Mouse (Mus musculus) myocyte (in vitro differentiated cells): ENCODE measurements around the gene Cebpe.

ENCODE experiments used
- CEBPB ChIP-seq: IDR thresholded peaks from 2 replicates; pipeline ENCODE4 v1.6.1; 2011; ENCODE audit warnings: mild to moderate bottlenecking, moderate library complexity; ENCODE audit not compliant: poor library complexity, insufficient read depth, severe bottlenecking
- E2F4 ChIP-seq: IDR thresholded peaks from one replicate; pipeline ENCODE4 v1.6.1; 2011; ENCODE audit warnings: mild to moderate bottlenecking, control low read depth, moderate library complexity; ENCODE audit not compliant: insufficient read depth
- MAX ChIP-seq: IDR thresholded peaks from one replicate; pipeline ENCODE4 v1.6.1; 2011; ENCODE audit warnings: low read depth, mild to moderate bottlenecking, control low read depth
- MYOD1 ChIP-seq, 3 experiments: IDR thresholded peaks; one replicate each; pipeline ENCODE4 v1.6.1; 2011; ENCODE audit warnings: control low read depth in 2 of 3, low read depth in 2 of 3, mild to moderate bottlenecking in 2 of 3, moderate library complexity in 1 of 3; ENCODE audit not compliant: insufficient read length in 2 of 3, control insufficient read depth in 1 of 3
- MYOG ChIP-seq, 3 experiments: IDR thresholded peaks; one replicate each; pipeline ENCODE4 v1.6.1; 2011; ENCODE audit warnings: control low read depth in 2 of 3, low read depth in 2 of 3, mild to moderate bottlenecking in 2 of 3; ENCODE audit not compliant: insufficient read length in 2 of 3, control insufficient read depth in 1 of 3, insufficient read depth in 1 of 3
- POLR2A ChIP-seq: IDR thresholded peaks from one replicate; pipeline ENCODE4 v1.6.1; 2011; ENCODE audit warnings: low read depth, mild to moderate bottlenecking, control low read depth, moderate library complexity; ENCODE audit not compliant: insufficient read length
- POLR2AphosphoS2 ChIP-seq: IDR thresholded peaks from one replicate; pipeline ENCODE4 v1.6.1; 2011; ENCODE audit warnings: low read depth, control low read depth; ENCODE audit not compliant: insufficient read length
- REST ChIP-seq: IDR thresholded peaks from one replicate; pipeline ENCODE4 v1.6.1; 2011; ENCODE audit warnings: mild to moderate bottlenecking, control low read depth, moderate library complexity; ENCODE audit not compliant: insufficient read depth, insufficient read length
- TCF12 ChIP-seq: IDR thresholded peaks from one replicate; pipeline ENCODE4 v1.6.1; 2011; ENCODE audit warnings: mild to moderate bottlenecking, control low read depth; ENCODE audit not compliant: poor library complexity, insufficient read depth, severe bottlenecking

DNA sequence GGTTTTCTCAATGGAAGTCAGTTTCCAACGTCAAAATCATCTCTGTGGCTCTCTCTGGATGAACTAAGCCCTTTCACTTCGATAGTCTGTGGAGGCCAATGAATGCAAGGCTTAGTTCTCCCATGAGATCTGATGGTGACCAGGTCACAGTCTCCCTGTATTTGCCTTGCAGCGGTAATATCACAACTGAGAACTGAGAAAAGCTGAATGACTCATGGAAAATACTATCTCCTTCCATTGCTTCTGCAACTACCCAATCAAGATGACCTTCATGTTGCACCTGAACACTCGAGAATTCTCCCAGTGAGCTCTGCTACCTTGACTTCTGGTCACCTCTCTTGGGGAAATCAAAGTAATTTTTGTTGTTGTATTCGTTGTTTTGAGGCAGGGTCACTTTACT lies 15.6 kb upstream of the Cebpe start:
- no peak for TF ChIP-seq MYOD1 (IDR thresholded peaks at IDR 0.05; ENCODE audit: control insufficient read depth in 1 of 3, insufficient read length in 2 of 3, low read depth in 2 of 3)
- TF ChIP-seq MYOG (IDR thresholded peaks at IDR 0.05; ENCODE audit: control insufficient read depth in 1 of 3, insufficient read depth in 1 of 3, insufficient read length in 2 of 3, low read depth in 2 of 3) = no peak
- no peak for TF ChIP-seq POLR2A
- no peak for TF ChIP-seq E2F4
- TF ChIP-seq TCF12 = no peak
- TF ChIP-seq REST = no peak
- TF ChIP-seq POLR2AphosphoS2 = no peak
- no peak for TF ChIP-seq CEBPB
- no peak for TF ChIP-seq MAX
